Mouse (Mus musculus) CD4-positive naive resting alpha-beta T cell, adult 57 days (primary cell): ENCODE results near the gene Sec24a. TPM values are rescaled to one million over a fixed set of nuclear protein-coding genes. Genes with fewer than 3 reads are reported as not detected.

Experiments
- total RNA-seq: library from RNA; stranded (reverse); gene quantifications from one replicate; pipeline ENCODE4 v1.2.4, GENCODE M21; 2023

Gene Sec24a
- total RNA-seq = 55.5 TPM

GRCm38 (mm10) chr11:51763213-51763907 lies at the start of gene Sec24a, which contains the start of gene Sar1b:
TSS of gene Sec24a (minus strand) at chr11:51763634.
TSS of gene Sar1b (plus strand) at chr11:51763687.

GRCm38 (mm10) chr11:51688330-51689328 lies 74.8 kb downstream of the Sec24a start, which contains the start of gene 0610009B22Rik:
TSS of gene 0610009B22Rik (minus strand) at chr11:51688874.

GRCm38 (mm10) chr11:51650691-51651515 lies 112.5 kb downstream of the Sec24a start, which contains the start of the genes N4bp3 and D930048N14Rik:
TSS of gene N4bp3 (minus strand) at chr11:51650842.
TSS of gene D930048N14Rik (plus strand) at chr11:51650954.

Other genes with a start within 250 kb of the Sec24a start
- 12.7 TPM for gene Phykpl, start 178.9 kb downstream of the Sec24a start, total RNA-seq
- 258 TPM for gene Hnrnpab, start 156.8 kb downstream of the Sec24a start, total RNA-seq
- 42.3 TPM for gene Nhp2, start 143.9 kb downstream of the Sec24a start, total RNA-seq
- 57.0 TPM for gene Rmnd5b, start 127.7 kb downstream of the Sec24a start, total RNA-seq
- 5.3 TPM for gene N4bp3, start 112.8 kb downstream of the Sec24a start, total RNA-seq
- gene D930048N14Rik, start 112.7 kb downstream of the Sec24a start, total RNA-seq = 0.71 TPM
- 3.0 TPM for gene 0610009B22Rik, start 74.8 kb downstream of the Sec24a start, total RNA-seq
- gene Sar1b, start 53 bp upstream of the Sec24a start, total RNA-seq = 31.3 TPM
- 66.0 TPM for gene Jade2, start 94.0 kb upstream of the Sec24a start, total RNA-seq
- 52.3 TPM for gene Cdkn2aipnl, start 204.0 kb upstream of the Sec24a start, total RNA-seq
- gene Ube2b, start 237.1 kb upstream of the Sec24a start, total RNA-seq = 244 TPM
- gene Cdkl3, start 240.6 kb upstream of the Sec24a start, total RNA-seq = 2.2 TPM